Mouse (Mus musculus) bone marrow, adult 2 months (tissue): Measurements from ENCODE around the gene Cdkn1c.
A peak's percentile ranks its signal among the peaks of the same experiment; 100 is the strongest.

Experiments used
- CTCF ChIP-seq: fragments of 200-500 bp; IDR thresholded peaks from 2 replicates; pipeline ENCODE4 v1.5.1; 2011; ENCODE audit warnings: low read length, control low read depth; ENCODE audit not compliant: control insufficient read depth, insufficient read depth
- POLR2A ChIP-seq: fragments of 200-500 bp; IDR thresholded peaks from 2 replicates; pipeline ENCODE4 v1.6.1; 2011; ENCODE audit warnings: low read depth, mild to moderate bottlenecking, control low read depth, low read length, borderline replicate concordance; ENCODE audit not compliant: control insufficient read depth

GRCm38 (mm10) chr7:143469946-143470345 is 9.1 kb upstream of the Cdkn1c start:
- TF ChIP-seq POLR2A (no peak), CTCF (peak; percentile 85)
